Mouse (Mus musculus) testis, postnatal 14 days (tissue): ENCODE measurements around the gene Cdk15.

Experiments used
- DNase-seq: peaks from one replicate; pipeline ENCODE4 v3.0.0; 2021; ENCODE audit warnings: low spot score

The Cdk15 gene

GRCm38 (mm10) chr1:59256751-59257231, at the start of gene Cdk15:
Cdk15 (plus strand) TSS chr1:59256906.
- DNase-seq: no peak

GRCm38 (mm10) chr1:59208331-59208730, 48.4 kb upstream of the Cdk15 start:
- no peak for DNase-seq

GRCm38 (mm10) chr1:59211651-59212050, 45.1 kb upstream of the Cdk15 start:
- DNase-seq: no peak

- DNase-seq: no peak
Observed at GRCm38 (mm10) chr1:59212076-59212779, 44.5 kb upstream of the Cdk15 start.

- no peak for DNase-seq
Observed at GRCm38 (mm10) chr1:59212951-59213350, 43.8 kb upstream of the Cdk15 start.

- no peak for DNase-seq
Observed at GRCm38 (mm10) chr1:59215446-59215845, 41.3 kb upstream of the Cdk15 start.

GRCm38 (mm10) chr1:59220371-59220770, 36.3 kb upstream of the Cdk15 start:
- no peak for DNase-seq

GRCm38 (mm10) chr1:59221591-59221990, 35.1 kb upstream of the Cdk15 start:
- no peak for DNase-seq

GRCm38 (mm10) chr1:59222101-59222825, 34.4 kb upstream of the Cdk15 start:
- DNase-seq: no peak

- DNase-seq: no peak
Observed at GRCm38 (mm10) chr1:59228552-59228951, 28.2 kb upstream of the Cdk15 start.

GRCm38 (mm10) chr1:59229187-59229586, 27.5 kb upstream of the Cdk15 start:
- no peak for DNase-seq

- DNase-seq: peak; percentile 98
Observed at GRCm38 (mm10) chr1:59236856-59237441, 19.8 kb upstream of the Cdk15 start, which contains the start of gene Als2. Als2 (minus strand) TSS chr1:59237231.

- peak; percentile 42 for DNase-seq
Observed at GRCm38 (mm10) chr1:59237614-59238211, 19.0 kb upstream of the Cdk15 start.

GRCm38 (mm10) chr1:59243770-59244169, 12.9 kb upstream of the Cdk15 start:
- no peak for DNase-seq

GRCm38 (mm10) chr1:59247602-59248001, 9.1 kb upstream of the Cdk15 start:
- peak; percentile 27 for DNase-seq

GRCm38 (mm10) chr1:59252762-59253161, 3.9 kb upstream of the Cdk15 start:
- no peak for DNase-seq

GRCm38 (mm10) chr1:59253301-59253909, 3.3 kb upstream of the Cdk15 start:
- DNase-seq: no peak

- DNase-seq: no peak
Observed at GRCm38 (mm10) chr1:59257736-59258135, 1.0 kb downstream of the Cdk15 start.

- DNase-seq: no peak
Observed at GRCm38 (mm10) chr1:59268931-59269330, 12.2 kb downstream of the Cdk15 start.

- no peak for DNase-seq
Observed at GRCm38 (mm10) chr1:59269466-59269865, 12.8 kb downstream of the Cdk15 start.

- peak; percentile 36 for DNase-seq
Observed at GRCm38 (mm10) chr1:59269951-59270689, 13.4 kb downstream of the Cdk15 start.
